Mouse (Mus musculus) lung, adult 2 months (tissue): Measurements from ENCODE around the gene Alk.

Experiments
- CTCF ChIP-seq: fragments of 200-500 bp; IDR thresholded peaks from 2 replicates; pipeline ENCODE4 v1.5.1; 2011; ENCODE audit warnings: mild to moderate bottlenecking, low read length, control low read depth; ENCODE audit not compliant: insufficient read depth
- POLR2A ChIP-seq: fragments of 200-500 bp; IDR thresholded peaks from 2 replicates; pipeline ENCODE4 v1.6.1; 2011; ENCODE audit warnings: low read depth, mild to moderate bottlenecking, control low read depth, low read length, borderline replicate concordance; ENCODE audit errors: extremely low read depth

GRCm38 (mm10) chr17:71914941-71915340, 689.5 kb downstream of the Alk start:
- TF ChIP-seq POLR2A (no peak), CTCF (no peak)
